Mouse (Mus musculus): ENCODE measurements around the gene A4gnt.
"Not testable (repeated sequence)": the region's sequence is repeated elsewhere in the genome, so short reads cannot be mapped to it uniquely, and the experiment has no call there.

A4gnt gene

DNA sequence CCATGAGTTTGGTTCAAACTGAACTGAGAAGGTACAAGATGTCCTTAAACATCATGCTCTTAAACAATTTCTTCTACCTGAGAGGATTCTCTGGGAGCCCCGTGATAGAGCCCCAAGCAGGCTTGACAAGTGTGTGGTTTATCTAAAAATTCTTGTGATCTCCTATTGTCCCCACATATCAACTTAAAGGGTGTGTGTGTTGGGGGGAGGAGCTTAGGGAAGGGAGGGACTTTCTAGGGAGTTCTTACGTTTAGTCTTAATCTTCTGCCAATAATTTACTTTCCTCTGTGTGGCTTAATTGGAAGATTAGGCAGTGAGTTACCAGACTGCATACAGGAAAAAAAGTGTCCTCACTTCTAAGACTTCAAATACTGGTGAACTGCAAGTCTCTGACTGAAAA, at the start of gene A4gnt:
A4gnt (plus strand) TSS at position 301 of the 400 bp plus-strand sequence.
- no peak for DNase-seq

DNA sequence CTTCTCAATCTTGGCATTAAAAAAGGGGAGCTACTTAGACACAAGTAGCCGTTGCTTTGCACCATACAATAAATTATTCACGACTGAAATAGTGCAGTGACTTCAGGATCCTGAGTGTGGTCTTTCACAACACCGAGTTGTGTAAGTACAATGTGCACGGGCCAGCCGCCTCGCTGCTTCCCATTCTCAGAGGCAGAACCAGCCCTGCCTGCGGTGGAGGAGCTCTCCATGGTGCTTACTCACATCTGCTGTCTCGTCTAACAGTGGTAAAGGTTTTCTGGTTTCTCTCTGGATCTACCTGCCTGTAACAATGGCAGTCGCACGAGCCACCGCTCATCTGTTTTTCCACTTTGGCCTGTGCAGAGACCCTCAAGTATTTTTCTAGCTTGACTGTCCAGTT, 48.6 kb upstream of the A4gnt start:
- peak; percentile 86 for DNase-seq

DNA sequence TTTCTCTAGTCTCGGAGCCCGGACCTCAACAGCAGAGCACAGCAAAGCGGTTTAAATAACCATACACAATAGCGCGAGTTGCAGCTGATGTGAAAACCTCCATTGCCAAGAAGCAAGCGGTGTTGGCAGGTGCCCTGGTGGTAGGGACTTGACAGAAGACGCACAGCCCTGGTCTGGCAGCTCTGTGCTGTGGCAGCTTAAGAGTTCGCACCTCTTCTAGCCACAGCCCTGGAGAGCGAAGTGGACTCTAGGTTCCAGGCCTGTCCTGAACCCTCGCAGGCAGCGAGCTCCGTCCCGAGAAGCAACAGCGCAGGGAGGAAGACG, 44.3 kb upstream of the A4gnt start:
- DNase-seq, result no peak

DNA sequence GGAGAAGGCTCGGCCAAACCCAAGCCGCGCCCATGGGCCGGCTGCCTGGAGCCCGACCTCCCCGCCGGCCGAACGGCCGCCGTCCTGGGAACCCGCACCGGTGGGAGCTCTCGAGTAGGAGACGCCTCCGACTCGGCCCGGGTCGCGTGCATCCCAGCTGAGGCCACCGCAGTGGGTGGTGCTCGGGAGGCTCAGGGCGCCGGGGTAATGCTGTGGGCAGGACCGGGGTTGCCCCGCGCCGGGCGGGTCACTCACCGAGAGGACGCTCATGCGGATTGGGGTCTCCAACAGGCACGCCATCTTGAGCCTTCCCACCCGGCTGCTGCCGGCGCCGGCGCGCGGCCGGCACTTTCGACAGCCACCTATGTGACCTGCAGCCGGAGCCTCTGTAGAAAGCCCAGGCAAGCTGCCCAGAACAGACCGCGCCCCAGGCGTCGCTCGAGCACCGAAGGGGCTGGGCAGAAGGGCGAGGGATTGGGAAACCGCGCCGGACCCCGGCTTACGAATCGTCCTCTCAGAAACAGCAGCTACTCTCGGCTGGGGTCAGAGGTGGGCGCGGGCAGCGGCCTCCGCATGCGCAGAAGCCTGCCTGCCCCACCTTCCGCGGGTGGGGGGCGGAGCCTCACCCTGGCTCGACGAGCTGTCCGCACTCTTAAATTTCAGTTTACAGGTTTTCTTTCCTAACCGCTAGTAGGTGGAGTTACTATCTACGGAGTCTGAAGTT, 43.8 kb upstream of the A4gnt start, which contains the start of gene Armc8:
Armc8 (minus strand) TSS at position 553 of the 724 bp plus-strand sequence.
- DNase-seq, result peak; percentile 95

DNA sequence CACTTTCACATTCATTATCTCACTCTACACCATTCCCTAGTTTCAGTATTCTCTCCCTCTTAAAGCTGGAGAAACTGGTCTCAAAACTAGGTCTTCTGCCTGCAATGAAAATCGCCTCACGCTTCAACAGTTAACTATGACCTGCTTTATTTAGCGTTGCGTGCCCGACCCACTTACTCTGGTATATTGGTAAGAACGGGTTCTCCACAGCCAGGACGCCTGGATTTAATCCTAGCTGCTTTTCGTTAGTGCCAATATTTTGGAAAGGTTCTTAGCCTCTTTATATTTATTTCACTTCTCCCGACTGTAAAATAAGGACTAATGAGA, 43.3 kb upstream of the A4gnt start:
- no peak for DNase-seq

DNA sequence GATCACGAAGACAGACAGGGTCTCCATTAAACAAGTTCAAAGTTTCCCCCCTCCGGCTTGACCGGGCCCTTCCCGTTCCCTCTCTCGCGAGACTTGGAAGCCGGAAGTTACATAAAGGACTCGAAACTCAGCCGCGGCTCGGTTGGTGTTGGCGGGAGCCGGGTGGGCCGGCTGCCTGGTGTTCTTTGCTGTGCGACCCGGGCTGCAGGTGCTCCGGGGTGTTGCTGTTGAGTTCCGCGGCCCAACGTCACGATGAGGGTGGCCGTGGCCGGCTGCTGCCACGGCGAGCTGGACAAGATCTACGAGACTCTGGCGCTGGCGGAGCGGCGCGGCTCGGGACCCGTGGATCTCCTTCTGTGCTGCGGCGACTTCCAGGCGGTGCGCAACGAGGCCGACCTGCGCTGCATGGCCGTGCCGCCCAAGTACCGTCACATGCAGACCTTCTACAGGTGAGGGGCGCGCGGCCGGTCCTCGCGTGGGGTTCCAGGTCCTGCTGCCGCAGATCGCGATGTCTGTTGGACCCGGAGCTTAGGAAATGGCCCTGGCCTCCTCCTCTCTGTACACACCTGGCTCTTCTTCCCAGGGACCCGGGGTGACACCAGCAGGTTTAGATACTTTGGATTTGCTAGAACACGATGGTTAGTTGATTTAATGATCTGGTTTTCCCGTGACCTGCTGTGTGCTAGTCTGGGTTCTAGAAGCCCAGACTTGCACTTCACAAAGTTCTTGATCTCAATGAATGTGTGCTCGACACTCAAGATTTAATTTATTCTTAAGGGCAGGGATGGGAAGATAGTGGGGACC, 36.4 kb upstream of the A4gnt start, which contains the start of gene Dbr1:
Dbr1 (plus strand) TSS at position 123 of the 804 bp plus-strand sequence.
- peak; percentile 96 for DNase-seq

DNA sequence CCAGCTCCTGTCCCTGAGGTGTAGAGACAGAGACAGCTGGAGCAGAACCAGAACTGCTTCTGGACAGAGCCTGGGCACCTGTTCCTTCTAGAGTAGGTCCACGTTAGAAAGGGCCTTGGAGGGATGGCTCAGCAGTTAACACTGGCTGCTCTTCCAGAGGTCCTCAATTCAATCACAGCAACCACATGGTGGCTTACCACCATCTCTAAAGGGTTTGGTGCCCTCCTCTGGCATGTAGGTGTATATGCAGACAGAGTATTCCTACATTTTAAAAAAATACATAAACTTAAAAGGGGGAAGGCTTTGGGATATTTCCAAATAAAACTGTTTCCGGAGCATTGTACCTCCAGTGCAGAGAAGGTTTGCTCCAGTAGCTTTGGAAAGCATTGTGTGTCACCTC, 31.6 kb upstream of the A4gnt start:
- peak; percentile 55 for DNase-seq

DNA sequence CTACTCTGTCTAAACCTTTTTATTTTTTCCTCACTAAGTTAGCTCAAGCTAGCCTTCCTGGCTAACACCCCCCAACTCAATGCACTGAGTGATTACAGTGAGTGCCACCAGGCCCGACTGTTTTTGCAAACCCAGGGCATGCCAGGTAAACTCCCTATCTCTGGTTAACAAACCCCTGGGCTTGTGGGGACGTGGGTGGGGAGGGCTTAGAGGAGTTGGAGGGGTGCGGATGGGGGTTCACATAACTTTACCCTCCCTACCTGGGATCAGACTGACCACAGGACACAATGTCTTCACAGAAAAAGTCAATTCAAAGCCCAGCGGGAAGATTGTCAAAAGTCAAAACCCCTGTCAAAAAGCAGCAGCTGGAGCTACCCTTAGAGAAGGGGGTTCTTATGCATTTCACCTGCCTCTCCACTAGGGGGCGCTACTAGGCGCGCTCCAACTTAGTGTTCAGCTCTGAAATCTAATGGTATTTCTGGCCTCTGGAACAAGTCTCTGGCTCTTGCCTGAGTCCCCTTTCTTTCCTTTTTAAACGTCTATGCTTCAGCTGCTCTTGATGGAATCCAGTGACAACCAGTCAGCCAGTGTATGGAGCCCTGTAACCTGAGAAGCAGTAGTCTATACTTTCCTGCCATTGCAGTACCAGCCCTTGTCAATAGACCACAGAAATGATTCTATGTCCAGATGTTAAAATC, 24.6 kb upstream of the A4gnt start:
- peak; percentile 77 for DNase-seq

DNA sequence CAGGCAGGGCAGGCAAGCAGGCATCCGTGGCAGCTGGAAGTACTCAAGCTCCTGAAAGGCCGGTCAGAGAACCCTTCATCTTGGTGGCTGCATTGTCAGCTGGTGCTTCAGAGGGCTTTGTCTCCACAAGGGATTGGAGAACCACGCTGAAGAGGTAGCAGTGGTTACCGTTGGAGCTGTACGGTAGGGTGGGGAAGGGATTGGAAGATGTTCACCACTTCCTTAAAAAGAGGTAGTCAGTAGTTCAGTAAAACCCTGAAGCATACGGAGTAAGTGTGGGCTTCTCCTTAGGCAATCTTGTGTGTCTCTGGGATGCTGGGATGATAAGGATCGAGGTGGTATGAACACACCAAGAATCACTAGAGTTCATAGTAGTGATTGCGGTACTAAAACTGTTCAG, 21.2 kb upstream of the A4gnt start:
- no peak for DNase-seq

DNA sequence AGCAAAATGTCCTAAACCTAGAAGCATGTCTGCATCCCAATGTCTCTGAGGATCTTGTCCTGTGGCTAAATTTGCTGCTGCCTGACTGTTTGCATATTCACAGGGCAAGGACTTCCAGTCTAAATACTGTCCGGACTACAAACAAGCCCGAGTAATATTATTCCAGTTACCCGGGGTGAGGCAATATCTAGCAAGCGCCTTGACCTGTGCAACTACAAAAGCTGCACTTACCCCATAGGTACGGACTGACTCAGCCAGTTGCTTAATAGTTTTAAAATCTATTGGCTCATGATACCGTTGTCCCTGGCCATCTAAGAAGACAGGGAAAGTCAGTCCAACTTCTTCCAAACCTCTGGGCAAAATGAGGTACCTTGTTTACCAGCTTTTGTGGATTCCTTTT, 13.2 kb upstream of the A4gnt start:
- not testable (repeated sequence) for DNase-seq

DNA sequence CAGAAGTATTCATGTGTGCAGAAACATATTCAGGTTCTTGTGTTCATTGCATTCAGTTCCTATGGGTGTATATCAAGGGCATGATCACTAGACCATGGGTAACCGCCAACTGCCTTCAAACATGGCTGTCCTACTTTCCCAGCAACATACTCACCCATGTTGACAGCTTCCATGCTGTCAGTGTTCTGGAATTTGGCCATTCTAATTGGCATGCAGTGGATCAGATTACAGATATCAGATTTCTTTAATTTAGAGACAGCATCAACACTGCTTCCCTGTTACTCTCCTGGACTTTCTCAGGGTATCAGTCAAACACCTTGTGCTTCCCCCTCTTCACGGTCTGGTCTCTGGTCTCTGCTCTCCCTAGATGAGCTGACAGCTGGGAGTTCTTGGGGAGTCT, 8.7 kb upstream of the A4gnt start:
- DNase-seq, result no peak

DNA sequence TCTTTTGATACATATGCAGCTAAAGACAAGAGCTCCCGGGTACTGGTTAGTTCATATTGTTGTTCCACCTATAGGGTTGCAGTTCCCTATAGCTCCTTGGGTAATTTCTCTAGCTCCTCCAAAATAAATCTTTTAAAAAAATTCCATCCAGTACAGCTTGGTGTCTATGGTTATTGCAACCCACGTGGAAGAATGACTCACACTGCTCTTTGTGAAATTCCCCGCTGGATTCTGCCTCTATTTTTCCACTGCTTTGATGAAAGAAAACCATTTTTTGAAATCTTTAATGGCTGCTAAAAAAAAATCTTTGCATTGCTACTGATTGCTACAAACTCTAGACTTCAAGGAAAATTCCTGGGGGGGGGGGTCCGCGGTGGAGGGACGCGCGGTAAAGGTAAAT, 7.4 kb downstream of the A4gnt start:
- no peak for DNase-seq

DNA sequence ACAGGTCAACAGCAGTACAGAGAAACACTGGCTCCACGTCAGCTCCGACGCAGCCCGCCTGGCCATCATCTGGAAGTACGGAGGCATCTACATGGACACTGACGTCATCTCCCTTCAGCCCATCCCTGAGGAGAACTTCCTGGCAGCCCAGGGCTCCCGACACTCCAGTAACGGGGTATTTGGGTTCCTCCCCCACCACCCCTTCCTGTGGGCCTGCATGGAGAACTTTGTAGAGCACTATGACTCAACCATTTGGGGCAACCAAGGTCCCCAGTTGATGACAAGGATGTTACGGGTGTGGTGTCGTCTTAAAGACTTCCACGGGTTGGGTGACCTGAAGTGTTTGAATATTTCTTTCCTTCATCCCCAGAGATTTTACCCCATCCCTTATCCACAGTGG, 7.9 kb downstream of the A4gnt start:
- DNase-seq, result no peak

DNA sequence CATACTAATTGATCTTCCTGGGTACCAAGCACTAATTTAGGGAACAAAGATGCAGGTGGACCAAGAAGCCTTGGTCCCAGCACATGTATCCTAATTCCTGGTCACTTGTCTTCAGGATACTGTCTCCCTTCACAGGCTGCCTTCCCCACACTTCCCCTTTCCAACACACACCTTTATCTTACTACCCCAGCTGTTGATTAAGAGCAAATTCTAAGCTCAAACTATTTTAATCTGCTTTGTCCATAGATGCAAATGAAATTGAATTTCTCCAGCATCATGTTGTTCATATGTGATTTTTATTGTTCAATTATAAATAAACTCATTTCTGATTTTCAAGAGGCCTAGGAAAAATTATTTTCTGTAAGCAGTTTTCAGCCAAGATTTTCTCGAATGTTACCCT, 9.7 kb downstream of the A4gnt start:
- no peak for DNase-seq

DNA sequence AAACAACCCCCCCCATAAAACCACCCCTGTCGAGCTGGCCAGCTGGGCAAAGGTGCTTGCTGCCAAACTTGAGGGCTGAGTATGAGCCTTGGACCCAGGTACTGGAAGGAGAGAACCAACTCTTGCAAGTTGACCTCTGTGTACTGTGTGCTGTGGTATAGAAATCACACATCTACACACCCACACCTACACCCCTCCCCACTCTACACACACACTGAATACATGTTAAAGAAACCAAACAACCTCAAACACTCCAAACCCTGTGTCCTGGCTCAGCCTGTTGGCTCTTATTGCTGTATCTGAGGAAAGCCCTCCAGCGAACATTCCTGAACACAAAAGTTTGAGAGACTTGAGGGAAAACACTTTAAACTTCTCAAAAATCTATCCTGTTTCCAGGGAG, 10.7 kb downstream of the A4gnt start:
- DNase-seq, result no peak

DNA sequence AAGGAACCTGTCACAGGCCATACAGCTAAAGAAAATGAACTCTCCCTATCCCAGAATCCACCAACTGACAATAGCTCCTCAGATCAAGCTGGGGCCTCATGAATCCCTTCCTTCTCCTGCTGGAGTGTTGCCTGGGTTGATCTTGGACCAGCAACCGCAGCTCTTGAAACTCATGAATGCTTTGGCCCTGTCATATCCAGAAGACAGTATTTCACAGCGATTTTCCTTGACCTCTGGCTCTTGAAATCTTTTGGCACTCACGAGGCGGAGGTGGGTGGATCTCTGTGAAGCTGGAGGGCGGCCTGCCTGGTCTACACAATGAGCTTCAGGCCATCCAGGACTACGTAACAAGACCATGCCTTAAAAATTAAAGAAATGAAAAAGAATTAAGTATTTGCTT, 11.8 kb downstream of the A4gnt start:
- DNase-seq, result peak; percentile 39

DNA sequence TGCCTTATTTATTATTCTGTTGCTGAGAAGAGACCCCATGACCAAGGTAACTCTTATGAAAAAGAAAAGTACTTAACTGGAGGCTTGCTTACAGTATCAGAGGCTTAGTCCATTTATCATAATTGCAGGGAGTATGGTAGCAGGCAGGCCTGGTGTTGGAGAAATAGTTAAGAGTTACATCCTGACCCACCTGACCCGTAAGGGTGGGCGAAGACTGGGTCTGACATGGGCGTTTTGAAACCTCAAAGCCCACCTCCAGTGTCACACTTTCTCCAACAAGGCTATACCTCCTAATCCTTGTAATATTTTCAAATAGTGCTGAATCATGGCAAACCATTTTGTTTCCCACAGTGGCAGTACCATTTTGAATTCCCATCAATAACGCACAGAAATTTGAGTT, 16.3 kb downstream of the A4gnt start:
- no peak for DNase-seq

DNA sequence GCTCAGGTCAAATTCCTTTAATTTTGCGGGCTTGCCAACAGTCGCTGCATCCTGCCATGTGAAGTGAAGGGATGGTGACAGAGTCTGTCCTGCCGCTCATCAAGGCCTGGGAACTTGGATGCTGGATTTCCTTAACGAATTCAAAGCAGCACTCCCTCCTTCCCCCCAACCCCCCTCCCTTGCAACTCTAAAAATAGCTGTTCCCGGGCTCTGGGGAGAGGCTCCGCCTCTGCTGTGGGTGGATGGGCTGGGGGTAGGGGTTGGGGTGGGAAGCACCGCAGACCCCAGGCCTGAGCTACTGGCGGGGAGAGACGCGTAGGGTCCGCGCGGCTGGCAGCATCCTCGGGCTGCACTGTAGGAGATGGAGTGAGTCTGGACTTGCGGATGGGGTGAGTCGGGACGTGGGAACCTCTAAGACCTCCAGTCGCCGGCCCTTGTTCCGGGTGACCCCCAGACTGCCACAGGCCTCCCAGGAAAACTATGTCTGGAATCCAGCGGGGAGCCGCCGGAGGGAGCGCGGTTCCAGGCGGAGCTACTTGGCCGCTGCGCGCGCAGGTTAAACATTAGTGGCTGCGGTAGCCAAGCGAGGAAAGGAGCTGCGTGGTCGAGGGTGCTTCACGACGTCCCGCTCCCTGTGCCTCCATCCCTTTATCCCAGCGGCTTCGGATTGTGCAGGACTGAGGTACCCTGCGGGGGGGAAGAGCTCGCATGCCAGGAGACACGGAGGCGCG, 17.1 kb downstream of the A4gnt start, which contains the start of gene Dzip1l:
Dzip1l (plus strand) TSS at position 216 of the 731 bp plus-strand sequence.
- DNase-seq, result peak; percentile 94

DNA sequence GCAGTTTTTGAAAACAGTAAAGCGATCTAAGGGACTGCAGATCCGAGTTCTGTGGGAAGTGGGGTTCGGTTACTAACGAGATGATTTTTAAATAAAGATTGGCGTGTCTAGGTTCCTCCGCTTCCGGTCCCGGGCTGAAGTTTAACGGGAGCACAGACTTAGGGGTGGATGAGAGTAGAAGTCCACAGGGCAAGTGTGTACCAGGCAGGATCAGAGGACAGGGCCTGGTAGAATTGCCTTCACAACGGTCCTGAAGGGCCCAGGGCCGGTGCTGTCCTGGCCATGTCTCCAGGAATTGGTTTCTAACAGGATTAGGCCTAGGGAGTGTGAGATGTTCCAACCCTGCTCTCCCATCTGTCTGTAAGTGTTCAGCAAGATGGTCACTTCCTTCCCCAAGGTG, 17.8 kb downstream of the A4gnt start:
- peak; percentile 52 for DNase-seq

DNA sequence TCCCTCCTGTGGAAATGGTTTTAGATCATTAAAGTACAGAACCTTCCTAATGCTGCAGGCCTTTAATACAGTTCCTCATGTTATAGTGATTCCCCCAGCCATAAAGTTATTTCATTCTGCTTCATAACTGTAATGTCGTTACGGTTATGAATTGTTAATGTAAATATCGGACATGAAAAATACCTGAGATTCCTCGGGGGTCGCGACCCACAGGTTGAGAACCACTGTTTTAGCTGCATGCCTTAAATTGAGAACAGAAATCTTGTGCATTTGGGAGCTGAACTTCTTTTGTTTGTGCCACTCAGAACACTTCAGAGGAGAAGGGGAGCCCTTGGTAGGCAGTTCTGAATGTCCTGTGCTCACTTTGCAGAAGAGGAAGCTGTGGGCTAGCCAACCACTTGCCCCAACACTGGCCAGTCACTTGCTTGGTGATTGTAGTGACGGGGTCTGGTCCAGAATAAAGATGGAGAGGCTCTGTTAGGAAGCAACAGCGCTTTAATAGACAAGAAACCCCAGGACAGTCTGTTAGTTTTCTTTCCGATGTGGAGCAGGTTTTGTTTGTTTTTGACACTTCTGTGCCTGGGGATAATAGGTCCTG, 18.3 kb downstream of the A4gnt start:
- peak; percentile 7 for DNase-seq

DNA sequence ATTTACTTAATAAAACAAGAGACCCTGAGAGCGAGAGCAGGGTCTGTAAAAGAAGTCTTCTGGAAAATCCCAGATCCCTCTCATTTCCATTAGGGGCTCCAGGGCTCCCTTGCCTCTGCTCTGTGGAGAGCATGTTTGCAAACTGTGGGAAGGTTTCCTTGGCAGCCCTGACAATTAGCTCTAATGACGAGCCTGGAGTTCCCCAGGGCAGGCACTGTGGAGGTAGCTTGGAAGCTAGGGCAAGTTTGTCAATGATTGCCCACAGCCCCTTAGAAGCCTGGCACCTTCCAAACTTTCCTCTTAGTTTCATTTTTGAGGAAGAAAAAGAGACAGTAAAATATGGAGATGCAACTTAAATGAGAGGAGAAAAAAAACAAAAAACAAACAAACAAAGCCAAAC, 19.5 kb downstream of the A4gnt start:
- DNase-seq, result peak; percentile 66

DNA sequence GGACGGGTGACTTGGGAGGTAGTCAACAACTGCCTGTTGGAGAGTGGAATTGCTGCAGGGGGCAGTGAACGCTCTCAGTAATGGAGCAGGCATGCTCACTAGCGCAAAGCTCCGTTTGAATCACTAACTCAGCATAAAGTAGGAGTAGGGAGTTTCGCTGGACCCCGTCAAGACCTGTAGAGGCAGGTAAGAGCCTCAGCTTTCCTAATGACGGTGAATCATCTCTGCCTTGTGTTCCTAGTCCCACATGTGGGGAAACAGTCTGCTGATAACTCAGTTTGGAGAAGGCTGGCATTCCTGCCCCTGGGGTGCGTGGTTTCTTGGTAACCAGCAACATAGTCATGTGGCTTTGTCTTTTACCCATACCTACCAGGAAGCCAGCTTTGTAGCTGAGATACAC, 20.0 kb downstream of the A4gnt start:
- peak; percentile 48 for DNase-seq

DNA sequence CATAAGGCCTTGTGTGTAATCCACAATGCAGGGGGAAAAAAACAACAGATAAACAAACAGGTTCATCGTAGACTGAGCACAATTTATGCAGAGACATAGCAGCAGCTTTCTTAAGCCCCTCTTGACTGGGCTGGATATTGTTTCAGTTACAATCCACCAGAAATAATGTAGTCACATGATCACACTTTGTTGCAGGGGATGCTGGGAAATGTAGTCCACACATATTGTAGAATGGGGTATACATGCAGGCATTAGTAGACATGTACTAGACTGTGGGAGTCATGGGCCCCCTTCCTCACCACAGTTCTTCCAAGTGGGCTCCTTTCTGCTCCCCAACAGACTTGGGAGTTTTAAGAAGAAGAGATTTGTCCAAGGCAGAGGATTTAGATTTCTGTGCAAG, 24.5 kb downstream of the A4gnt start:
- DNase-seq, result no peak

All from kidney, postnatal 10 days (tissue).